Mouse (Mus musculus) C2C12 (cell line): ENCODE results near the gene 9930022D16Rik.

Experiments
- CEBPB ChIP-seq: IDR thresholded peaks from one replicate; pipeline ENCODE4 v1.6.1; 2011; ENCODE audit warnings: low read depth, mild to moderate bottlenecking, control low read depth, moderate library complexity
- CTCF ChIP-seq: IDR thresholded peaks from one replicate; pipeline ENCODE4 v1.5.1; 2011; ENCODE audit not compliant: control insufficient read depth, insufficient read depth, insufficient read length

GRCm38 (mm10) chr11:109392601-109393000, 21.1 kb upstream of the 9930022D16Rik start:
- TF ChIP-seq CTCF (no peak), CEBPB (no peak)
